Mouse (Mus musculus) neural tube, embryonic 14.5 days (tissue): ENCODE results near the gene Frem3. TPM values are rescaled to one million over a fixed set of nuclear protein-coding genes. Genes with fewer than 3 reads are reported as not detected.

Experiments used
- ATAC-seq: fragments of 200-750 bp; cut with Nextera tagmentation; 2 replicates; pipeline ENCODE4 v1.8.0; 2017; ENCODE audit warnings: low read depth, mild to moderate bottlenecking, moderate TSS enrichment, moderate library complexity
- H3K27ac ChIP-seq: fragments of 300-500 bp; sonication (generic); 2 replicates; pipeline ENCODE4 v1.5.1; 2014; ENCODE audit warnings: low read depth, mild to moderate bottlenecking, control low read depth, low read length, moderate library complexity, mixed read lengths
- H3K27me3 ChIP-seq: fragments of 300-500 bp; sonication (generic); 2 replicates; pipeline ENCODE4 v1.6.1; 2014; ENCODE audit warnings: low read length; ENCODE audit not compliant: control insufficient read depth, insufficient read depth
- H3K36me3 ChIP-seq: fragments of 300-500 bp; sonication (generic); 2 replicates; pipeline ENCODE4 v1.6.1; 2014; ENCODE audit warnings: low read length, mixed read lengths; ENCODE audit not compliant: control insufficient read depth, insufficient read depth
- H3K4me1 ChIP-seq: fragments of 300-500 bp; sonication (generic); 2 replicates; pipeline ENCODE4 v1.6.1; 2014; ENCODE audit warnings: low read length; ENCODE audit not compliant: control insufficient read depth, insufficient read depth
- H3K4me2 ChIP-seq: fragments of 300-500 bp; sonication (generic); 2 replicates; pipeline ENCODE4 v1.6.1; 2014; ENCODE audit warnings: mild to moderate bottlenecking, low read depth, low read length, control low read depth
- H3K4me3 ChIP-seq: fragments of 300-500 bp; sonication (generic); 2 replicates; pipeline ENCODE4 v1.5.1; 2014; ENCODE audit warnings: low read depth, low read length, control low read depth, mixed read lengths
- H3K9ac ChIP-seq: fragments of 300-500 bp; sonication (generic); replicated peaks from 2 replicates; pipeline ENCODE4 v1.6.1; 2014; ENCODE audit warnings: low read depth, mild to moderate bottlenecking, control low read depth, low read length, mixed read lengths
- H3K9me3 ChIP-seq: fragments of 300-500 bp; sonication (generic); 2 replicates; pipeline ENCODE4 v1.6.1; 2016; ENCODE audit warnings: low read length; ENCODE audit not compliant: control insufficient read depth
- WGBS: fragments of 180-500 bp; shearing (Covaris S2); extraction: QIAGEN DNeasy Blood & Tissue Kit; methylation state at CpG from one replicate; pipeline ENCODE4 v1.1.7; 2014; 5-methylcytosine and 5-hydroxymethylcytosine counted together
- polyA plus RNA-seq: library from polyadenylated mRNA; unstranded; fragments of >200 nt; fragmentation: Nextera tagmentation; extraction: Ambion mirVana; gene quantifications from 2 replicates; pipeline ENCODE4 v1.2.1, GENCODE M21; 2014

Gene Frem3
- 0.71 and 0.75 TPM in 2 replicates for polyA plus RNA-seq

GRCm38 (mm10) chr8:80610549-80611440 lies at the start of gene Frem3:
Gene Frem3 (plus strand): TSS chr8:80611080.
- H3K4me3 ChIP-seq: peak within 1 kb of the TSS; percentile 31
- H3K4me2 ChIP-seq: peak within 1 kb of the TSS; percentile 56
- ATAC-seq: peak; percentile 58; the same call in 1 of the 2 replicates
- WGBS: 3% methylated on average over 32 of the region's 32 CpGs
- peaks cover 8% of the 10 kb centered on the region for H3K4me1 ChIP-seq
- peaks cover 18% of the 10 kb centered on the region for H3K27me3 ChIP-seq
- H3K36me3 ChIP-seq: no peaks in the 10 kb centered on the region
- H3K27ac ChIP-seq: no peak within 1 kb of the TSS
- no peaks in the 10 kb centered on the region for H3K9me3 ChIP-seq
- H3K9ac ChIP-seq: peak within 1 kb of the TSS; percentile 25; the same call in 1 of the 2 replicates

DNA sequence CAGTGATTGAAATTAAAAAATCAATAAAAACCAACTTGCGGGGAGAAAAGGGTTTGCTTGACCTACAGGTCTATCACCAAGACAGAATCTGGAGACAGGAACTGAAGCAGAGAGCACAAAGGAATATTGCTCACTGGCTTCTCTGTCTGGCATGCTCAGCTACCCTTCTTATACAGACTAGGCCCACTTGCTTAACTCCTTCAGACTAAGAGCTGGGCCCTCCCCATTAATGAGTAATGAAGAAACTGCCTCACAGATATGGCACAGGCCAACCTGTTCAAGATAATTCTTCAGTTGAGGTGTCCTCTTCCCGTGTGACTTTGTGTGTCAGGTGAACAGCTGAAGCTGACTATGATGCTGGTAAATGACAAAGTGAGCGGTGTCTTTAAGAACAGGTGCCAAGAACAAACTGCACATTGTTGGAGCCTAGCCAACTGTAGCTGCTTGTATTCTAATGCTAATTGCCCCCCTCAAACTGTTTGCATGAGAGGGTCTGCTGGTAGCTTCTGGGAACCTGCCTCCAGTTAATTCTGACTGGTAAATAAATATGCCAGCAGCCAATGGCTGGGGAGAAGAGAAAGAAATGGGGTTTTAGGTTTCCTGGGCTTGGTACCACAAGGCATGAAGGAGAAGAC lies 46.6 kb upstream of the Frem3 start:
- no peaks in the 10 kb centered on the region for H3K4me1 ChIP-seq
- no peaks in the 10 kb centered on the region for H3K36me3 ChIP-seq
- ATAC-seq: peak; percentile 51; the same call in 1 of the 2 replicates
- no peak overlapping the region for H3K4me2 ChIP-seq
- H3K27me3 ChIP-seq: no peaks in the 10 kb centered on the region
- H3K27ac ChIP-seq: no peak overlapping the region
- H3K4me3 ChIP-seq: no peak overlapping the region
- no peaks in the 10 kb centered on the region; the same call in 1 of the 2 replicates for H3K9me3 ChIP-seq
- H3K9ac ChIP-seq: no peak overlapping the region
- 52% methylated on average over 3 of the region's 3 CpGs for WGBS

GRCm38 (mm10) chr8:80567471-80567870 lies 43.4 kb upstream of the Frem3 start:
- no peak for ATAC-seq
- Histone ChIP-seq H3K27ac (no peak overlapping the region), H3K4me1 (no peaks in the 10 kb centered on the region), H3K36me3 (no peaks in the 10 kb centered on the region), H3K4me3 (no peak overlapping the region), H3K9ac (no peak overlapping the region), H3K4me2 (no peak overlapping the region), H3K9me3 (no peaks in the 10 kb centered on the region; the same call in 1 of the 2 replicates), H3K27me3 (no peaks in the 10 kb centered on the region)
- 85% methylated on average over 1 of the region's 1 CpGs for WGBS

- Histone ChIP-seq H3K27me3 (no peaks in the 10 kb centered on the region), H3K4me1 (no peaks in the 10 kb centered on the region), H3K4me3 (no peak overlapping the region), H3K27ac (no peak overlapping the region), H3K9me3 (no peaks in the 10 kb centered on the region; the same call in 1 of the 2 replicates), H3K4me2 (no peak overlapping the region), H3K36me3 (no peaks in the 10 kb centered on the region), H3K9ac (no peak overlapping the region)
- no peak for ATAC-seq
- 63% methylated on average over 6 of the region's 6 CpGs for WGBS
Measured at GRCm38 (mm10) chr8:80568243-80568995, 42.5 kb upstream of the Frem3 start.

GRCm38 (mm10) chr8:80572417-80573061 lies 38.3 kb upstream of the Frem3 start:
- Histone ChIP-seq H3K27ac (no peak overlapping the region), H3K36me3 (no peaks in the 10 kb centered on the region), H3K9ac (no peak overlapping the region), H3K9me3 (no peaks in the 10 kb centered on the region), H3K4me3 (no peak overlapping the region), H3K4me2 (no peak overlapping the region), H3K27me3 (no peaks in the 10 kb centered on the region), H3K4me1 (no peaks in the 10 kb centered on the region)
- 9% methylated on average over 1 of the region's 1 CpGs for WGBS
- peak; percentile 78 for ATAC-seq

- 87% methylated on average over 2 of the region's 2 CpGs for WGBS
- H3K27me3 ChIP-seq: no peaks in the 10 kb centered on the region
- H3K9ac ChIP-seq: no peak overlapping the region
- no peak overlapping the region for H3K27ac ChIP-seq
- no peaks in the 10 kb centered on the region for H3K36me3 ChIP-seq
- no peak for ATAC-seq
- H3K9me3 ChIP-seq: no peaks in the 10 kb centered on the region
- H3K4me2 ChIP-seq: no peak overlapping the region
- no peaks in the 10 kb centered on the region for H3K4me1 ChIP-seq
- H3K4me3 ChIP-seq: no peak overlapping the region
Measured at GRCm38 (mm10) chr8:80577126-80577525, 33.8 kb upstream of the Frem3 start.

DNA sequence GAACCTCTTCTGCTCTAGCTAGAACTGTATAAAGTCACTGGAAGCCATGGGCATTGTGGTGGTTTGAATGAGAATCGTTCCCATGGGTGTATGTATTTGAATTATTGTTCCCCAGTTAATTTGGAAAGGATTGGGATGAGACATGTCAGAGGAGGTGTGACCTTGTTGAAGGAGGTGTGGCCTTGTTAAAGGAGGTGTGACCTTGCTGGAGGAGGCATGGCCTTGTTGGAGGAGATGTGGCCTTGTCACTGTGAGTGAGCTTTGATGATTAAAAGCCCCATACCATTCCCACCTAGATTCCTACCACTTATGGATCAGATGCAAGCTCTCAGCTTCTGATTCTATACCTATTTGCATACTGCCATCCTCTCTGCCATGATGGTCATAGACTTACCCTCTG lies 31.8 kb upstream of the Frem3 start:
- Histone ChIP-seq H3K27ac (no peak overlapping the region), H3K9me3 (no peaks in the 10 kb centered on the region), H3K4me1 (no peaks in the 10 kb centered on the region), H3K4me3 (no peak overlapping the region), H3K9ac (no peak overlapping the region), H3K27me3 (no peaks in the 10 kb centered on the region), H3K4me2 (no peak overlapping the region), H3K36me3 (no peaks in the 10 kb centered on the region)
- WGBS: 88% methylated on average over 1 of the region's 1 CpGs
- no peak for ATAC-seq

DNA sequence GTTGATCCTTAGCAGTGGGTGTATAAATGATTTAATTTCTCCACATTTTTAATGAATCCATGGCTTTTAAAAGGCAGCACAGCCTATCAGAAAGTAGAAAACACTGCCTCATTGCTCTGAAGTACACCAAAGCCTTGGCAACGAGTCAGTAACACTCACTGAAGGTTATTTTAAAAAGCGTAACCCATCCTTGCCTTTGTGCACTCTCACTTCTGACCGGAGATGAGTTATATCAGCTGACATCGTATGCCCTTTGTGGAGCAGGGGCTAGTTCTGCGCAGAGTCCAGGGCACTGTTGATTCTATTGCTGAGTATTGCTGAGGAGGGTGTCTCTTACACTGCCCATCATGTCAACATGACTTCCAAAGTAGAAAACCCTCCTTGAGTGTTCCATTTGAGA lies 18.3 kb upstream of the Frem3 start:
- H3K9me3 ChIP-seq: no peaks in the 10 kb centered on the region
- H3K27ac ChIP-seq: no peak overlapping the region
- H3K4me3 ChIP-seq: no peak overlapping the region
- no peak overlapping the region for H3K9ac ChIP-seq
- no peak overlapping the region for H3K4me2 ChIP-seq
- WGBS: 72% methylated on average over 5 of the region's 5 CpGs
- H3K36me3 ChIP-seq: no peaks in the 10 kb centered on the region
- no peak for ATAC-seq
- H3K4me1 ChIP-seq: no peaks in the 10 kb centered on the region
- H3K27me3 ChIP-seq: no peaks in the 10 kb centered on the region
